Mouse (Mus musculus): ENCODE measurements around the gene Olfr1141.

Gene Olfr1141

GRCm38 (mm10) chr2:87753891-87754290, at the start of gene Olfr1141:
Gene Olfr1141, minus strand, starts transcription at chr2:87753991.
- DNase-seq (ENCODE audit: low read depth, low spot score): no peak

GRCm38 (mm10) chr2:87800292-87800691, 46.5 kb upstream of the Olfr1141 start, which contains the start of gene Olfr1143:
Gene Olfr1143, plus strand, starts transcription at chr2:87800592.
- DNase-seq (ENCODE audit: low read depth, low spot score): no peak

- DNase-seq (ENCODE audit: low read depth, low spot score): no peak
Measured at GRCm38 (mm10) chr2:87779183-87779582, 25.4 kb upstream of the Olfr1141 start, which contains the start of gene Olfr152. Gene Olfr152, plus strand, starts transcription at chr2:87779483.

GRCm38 (mm10) chr2:87776143-87776542, 22.4 kb upstream of the Olfr1141 start:
- DNase-seq (ENCODE audit: low read depth, low spot score): no peak

- no peak for DNase-seq (ENCODE audit: low read depth, low spot score)
Measured at GRCm38 (mm10) chr2:87743452-87743851, 10.3 kb downstream of the Olfr1141 start, which contains the start of gene Olfr1140. Gene Olfr1140, plus strand, starts transcription at chr2:87743752.

GRCm38 (mm10) chr2:87739878-87740277, 13.9 kb downstream of the Olfr1141 start, which contains the start of gene Olfr1138:
Gene Olfr1138, minus strand, starts transcription at chr2:87739978.
- no peak for DNase-seq (ENCODE audit: low read depth, low spot score)

- DNase-seq (ENCODE audit: low read depth, low spot score): no peak
Measured at GRCm38 (mm10) chr2:87713079-87713478, 40.7 kb downstream of the Olfr1141 start, which contains the start of gene Olfr1137. Gene Olfr1137, minus strand, starts transcription at chr2:87713179.
